Mouse (Mus musculus): ENCODE measurements around the gene Med12l. TPM values are rescaled to one million over a fixed set of nuclear protein-coding genes. Genes with fewer than 3 reads are reported as not detected.

Med12l gene
- polyA plus RNA-seq, 1 experiment from 2014 or later, result 2.3 TPM

GRCm38 (mm10) chr3:59169215-59169614, 163.6 kb downstream of the Med12l start:
- no peak overlapping the region for H3K4me2 ChIP-seq
- no peak for ATAC-seq (ENCODE audit: extremely low read depth, insufficient number of reproducible peaks, low FRiP score, low TSS enrichment)
- no peaks in the 10 kb centered on the region for H3K27me3 ChIP-seq (replicated peaks)
- H3K4me1 ChIP-seq, result peaks cover 12% of the 10 kb centered on the region
- no peaks in the 10 kb centered on the region for H3K9me3 ChIP-seq
- H3K36me3 ChIP-seq, result no peaks in the 10 kb centered on the region
- WGBS, result 66% methylated on average over 4 of the region's 4 CpGs
- H3K27ac ChIP-seq (replicated peaks), result no peak overlapping the region
- H3K4me3 ChIP-seq, result no peak overlapping the region
- no peak overlapping the region for H3K9ac ChIP-seq

- peak overlapping the region; percentile 45; the same call in 1 of the 2 replicates for H3K27ac ChIP-seq (replicated peaks)
- 20% methylated on average over 2 of the region's 2 CpGs for WGBS
- no peak for ATAC-seq (ENCODE audit: extremely low read depth, insufficient number of reproducible peaks, low FRiP score, low TSS enrichment)
Observed at GRCm38 (mm10) chr3:59169921-59170627, 164.4 kb downstream of the Med12l start.

GRCm38 (mm10) chr3:59174426-59175154, 169.0 kb downstream of the Med12l start:
- H3K4me1 ChIP-seq, result peaks cover 25% of the 10 kb centered on the region
- no peak overlapping the region for H3K9ac ChIP-seq
- WGBS, result 72% methylated on average over 6 of the region's 6 CpGs
- H3K27ac ChIP-seq (replicated peaks), result no peak overlapping the region
- no peak overlapping the region for H3K4me2 ChIP-seq
- no peaks in the 10 kb centered on the region for H3K27me3 ChIP-seq (replicated peaks)
- H3K4me3 ChIP-seq, result no peak overlapping the region
- no peaks in the 10 kb centered on the region for H3K9me3 ChIP-seq
- H3K36me3 ChIP-seq, result no peaks in the 10 kb centered on the region
- no peak for ATAC-seq (ENCODE audit: extremely low read depth, insufficient number of reproducible peaks, low FRiP score, low TSS enrichment)

More at GRCm38 (mm10) chr3:59169921-59170627, 164.4 kb downstream of the Med12l start:
- H3K36me3 ChIP-seq, result no peaks in the 10 kb centered on the region
- H3K9ac ChIP-seq, result no peak overlapping the region
- H3K9me3 ChIP-seq, result no peaks in the 10 kb centered on the region
- no peaks in the 10 kb centered on the region for H3K27me3 ChIP-seq (replicated peaks)
- H3K4me2 ChIP-seq, result no peak overlapping the region
- peaks cover 12% of the 10 kb centered on the region for H3K4me1 ChIP-seq
- no peak overlapping the region for H3K4me3 ChIP-seq

- Histone ChIP-seq H3K36me3 (no peaks in the 10 kb centered on the region), H3K9me3 (no peaks in the 10 kb centered on the region), H3K4me3 (no peak overlapping the region), H3K27ac (replicated peaks) (no peak overlapping the region), H3K9ac (no peak overlapping the region), H3K27me3 (replicated peaks) (no peaks in the 10 kb centered on the region), H3K4me2 (no peak overlapping the region), H3K4me1 (peaks cover 18% of the 10 kb centered on the region)
- 28% methylated on average over 5 of the region's 5 CpGs for whole genome bisulfite sequencing
- no peak for ATAC-seq (ENCODE audit: extremely low read depth, insufficient number of reproducible peaks, low FRiP score, low TSS enrichment)
Observed at GRCm38 (mm10) chr3:59175234-59175633, 169.6 kb downstream of the Med12l start.

GRCm38 (mm10) chr3:59176871-59177270, 171.2 kb downstream of the Med12l start:
- H3K4me1 ChIP-seq, result peaks cover 13% of the 10 kb centered on the region
- no peaks in the 10 kb centered on the region for H3K27me3 ChIP-seq (replicated peaks)
- no peak overlapping the region for H3K4me3 ChIP-seq
- WGBS, result 51% methylated on average over 5 of the region's 5 CpGs
- H3K9ac ChIP-seq, result no peak overlapping the region
- H3K36me3 ChIP-seq, result no peaks in the 10 kb centered on the region
- H3K9me3 ChIP-seq, result no peaks in the 10 kb centered on the region
- ATAC-seq (ENCODE audit: extremely low read depth, insufficient number of reproducible peaks, low FRiP score, low TSS enrichment), result no peak
- H3K4me2 ChIP-seq, result no peak overlapping the region
- no peak overlapping the region for H3K27ac ChIP-seq (replicated peaks)

- Histone ChIP-seq H3K36me3 (no peaks in the 10 kb centered on the region), H3K4me3 (no peak overlapping the region), H3K9ac (no peak overlapping the region), H3K4me1 (peaks cover 13% of the 10 kb centered on the region), H3K27me3 (replicated peaks) (no peaks in the 10 kb centered on the region), H3K4me2 (no peak overlapping the region), H3K27ac (replicated peaks) (no peak overlapping the region), H3K9me3 (no peaks in the 10 kb centered on the region)
- 66% methylated on average over 5 of the region's 5 CpGs for WGBS
- no peak for ATAC-seq (ENCODE audit: extremely low read depth, insufficient number of reproducible peaks, low FRiP score, low TSS enrichment)
Observed at GRCm38 (mm10) chr3:59181134-59181533, 175.5 kb downstream of the Med12l start.

GRCm38 (mm10) chr3:59182129-59182528, 176.5 kb downstream of the Med12l start:
- Histone ChIP-seq H3K9me3 (no peaks in the 10 kb centered on the region), H3K9ac (no peak overlapping the region), H3K4me1 (peaks cover 9% of the 10 kb centered on the region), H3K27ac (replicated peaks) (no peak overlapping the region), H3K4me2 (no peak overlapping the region), H3K27me3 (replicated peaks) (no peaks in the 10 kb centered on the region), H3K36me3 (no peaks in the 10 kb centered on the region), H3K4me3 (no peak overlapping the region)
- ATAC-seq (ENCODE audit: extremely low read depth, insufficient number of reproducible peaks, low FRiP score, low TSS enrichment), result no peak

- Histone ChIP-seq H3K27me3 (replicated peaks) (no peaks in the 10 kb centered on the region), H3K4me3 (no peak overlapping the region), H3K9me3 (no peaks in the 10 kb centered on the region), H3K36me3 (no peaks in the 10 kb centered on the region), H3K4me2 (no peak overlapping the region), H3K4me1 (0 out of 2 replicates have a peak, but pooled peaks cover 3% of the 10 kb centered on the region), H3K27ac (replicated peaks) (no peak overlapping the region), H3K9ac (no peak overlapping the region)
- WGBS, result 58% methylated on average over 4 of the region's 4 CpGs
- no peak for ATAC-seq (ENCODE audit: extremely low read depth, insufficient number of reproducible peaks, low FRiP score, low TSS enrichment)
Observed at GRCm38 (mm10) chr3:59185662-59186061, 180.0 kb downstream of the Med12l start.

GRCm38 (mm10) chr3:59187336-59187735, 181.7 kb downstream of the Med12l start:
- Histone ChIP-seq H3K9ac (no peak overlapping the region), H3K27ac (replicated peaks) (no peak overlapping the region), H3K4me2 (no peak overlapping the region), H3K9me3 (no peaks in the 10 kb centered on the region), H3K27me3 (replicated peaks) (no peaks in the 10 kb centered on the region), H3K4me1 (0 out of 2 replicates have a peak, but pooled peaks cover 3% of the 10 kb centered on the region), H3K4me3 (no peak overlapping the region), H3K36me3 (no peaks in the 10 kb centered on the region)
- WGBS, result 55% methylated on average over 4 of the region's 4 CpGs
- no peak for ATAC-seq (ENCODE audit: extremely low read depth, insufficient number of reproducible peaks, low FRiP score, low TSS enrichment)

- WGBS, result 93% methylated on average over 6 of the region's 6 CpGs
- Histone ChIP-seq H3K9ac (no peak overlapping the region), H3K4me2 (no peak overlapping the region), H3K9me3 (no peaks in the 10 kb centered on the region), H3K27me3 (replicated peaks) (no peaks in the 10 kb centered on the region), H3K4me1 (0 out of 2 replicates have a peak, but pooled peaks cover 3% of the 10 kb centered on the region), H3K4me3 (no peak overlapping the region), H3K27ac (replicated peaks) (no peak overlapping the region), H3K36me3 (no peaks in the 10 kb centered on the region)
- no peak for ATAC-seq (ENCODE audit: extremely low read depth, insufficient number of reproducible peaks, low FRiP score, low TSS enrichment)
Observed at GRCm38 (mm10) chr3:59191674-59192073, 186.0 kb downstream of the Med12l start.

- WGBS, result 83% methylated on average over 7 of the region's 7 CpGs
- no peaks in the 10 kb centered on the region for H3K36me3 ChIP-seq
Observed at GRCm38 (mm10) chr3:59194099-59194498, 188.5 kb downstream of the Med12l start.

More at GRCm38 (mm10) chr3:59194099-59194498, 188.5 kb downstream of the Med12l start:
- H3K4me3 ChIP-seq, result no peak overlapping the region
- no peaks in the 10 kb centered on the region for H3K9me3 ChIP-seq
- no peak for ATAC-seq (ENCODE audit: extremely low read depth, insufficient number of reproducible peaks, low FRiP score, low TSS enrichment)
- H3K27me3 ChIP-seq (replicated peaks), result no peaks in the 10 kb centered on the region
- no peak overlapping the region for H3K27ac ChIP-seq (replicated peaks)
- no peaks in the 10 kb centered on the region for H3K4me1 ChIP-seq
- no peak overlapping the region for H3K4me2 ChIP-seq
- no peak overlapping the region for H3K9ac ChIP-seq

All from heart, embryonic 13.5 days (tissue).